Mouse (Mus musculus): ENCODE measurements around the gene Mrpl14. TPM values are rescaled to one million over a fixed set of nuclear protein-coding genes. Genes with fewer than 3 reads are reported as not detected.

Mrpl14 gene
- polyA plus RNA-seq, 1 experiment from 2014 or later = 129 TPM

DNA sequence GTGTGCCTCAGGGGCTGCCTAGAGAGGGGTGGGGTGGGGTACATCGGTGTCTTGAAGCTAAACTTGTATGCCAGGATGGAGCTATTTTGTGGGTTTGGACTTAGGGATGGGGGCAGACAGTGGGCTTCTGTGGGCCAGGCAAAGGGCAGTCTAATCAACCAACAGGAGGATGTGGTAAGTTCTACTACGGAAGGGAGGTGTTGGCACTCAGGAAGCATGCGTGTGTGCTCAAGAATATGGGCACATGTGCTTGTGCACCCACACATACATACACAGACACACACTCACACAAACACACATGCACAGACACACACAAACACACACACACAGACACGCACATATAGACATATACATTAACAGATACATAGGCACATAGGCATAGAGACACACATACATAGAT, 61.2 kb downstream of the Mrpl14 start:
- no peak overlapping the region for H3K27ac ChIP-seq (ENCODE audit: low read depth, low read length)
- H3K9ac ChIP-seq (replicated peaks; ENCODE audit: low read depth, low read length) = no peak overlapping the region
- WGBS = 95% methylated on average over 4 of the region's 4 CpGs
- no peak overlapping the region for H3K4me3 ChIP-seq (ENCODE audit: low read depth, low read length)
- H3K9me3 ChIP-seq (ENCODE audit: control insufficient read depth, low read length) = no peaks in the 10 kb centered on the region
- no peaks in the 10 kb centered on the region for H3K36me3 ChIP-seq (ENCODE audit: control insufficient read depth, insufficient read depth, low read length)
- ATAC-seq (ENCODE audit: low read depth) = no peak
- H3K4me1 ChIP-seq (ENCODE audit: control insufficient read depth, insufficient read depth, low read length) = no peaks in the 10 kb centered on the region
- no peaks in the 10 kb centered on the region for H3K27me3 ChIP-seq (ENCODE audit: control insufficient read depth, insufficient read depth, low read length)
- no peak overlapping the region for H3K4me2 ChIP-seq (ENCODE audit: low read depth, low read length)

Other genes starting within 250 kb of the Mrpl14 start
- gene Spats1, start 210.9 kb upstream of the Mrpl14 start, polyA plus RNA-seq (2014; fragmentation: Nextera tagmentation; extraction: Ambion mirVana) = 2.6 and 2.8 TPM in 2 replicates
- gene Aars2, start 179.5 kb upstream of the Mrpl14 start, polyA plus RNA-seq (2014; fragmentation: Nextera tagmentation; extraction: Ambion mirVana) = 14.0 and 15.3 TPM in 2 replicates
- gene Tcte1, start 162.9 kb upstream of the Mrpl14 start, polyA plus RNA-seq (2014; fragmentation: Nextera tagmentation; extraction: Ambion mirVana) = 3.2 and 4.2 TPM in 2 replicates
- gene Tmem151b, start 136.6 kb upstream of the Mrpl14 start, polyA plus RNA-seq (2014; fragmentation: Nextera tagmentation; extraction: Ambion mirVana) = 14.3 and 15.0 TPM in 2 replicates
- 4.2 and 4.9 TPM in 2 replicates for gene Nfkbie, start 130.6 kb upstream of the Mrpl14 start, polyA plus RNA-seq (2014; fragmentation: Nextera tagmentation; extraction: Ambion mirVana)
- 72.2 and 79.3 TPM in 2 replicates for gene Slc35b2, start 122.4 kb upstream of the Mrpl14 start, polyA plus RNA-seq (2014; fragmentation: Nextera tagmentation; extraction: Ambion mirVana)
- gene Hsp90ab1, start 113.1 kb upstream of the Mrpl14 start, polyA plus RNA-seq (2014; fragmentation: Nextera tagmentation; extraction: Ambion mirVana) = 1,278 and 1,406 TPM in 2 replicates
- gene Slc29a1, start 86.7 kb upstream of the Mrpl14 start, polyA plus RNA-seq (2014; fragmentation: Nextera tagmentation; extraction: Ambion mirVana) = 29.1 and 35.9 TPM in 2 replicates
- gene Mymx, start 84.2 kb upstream of the Mrpl14 start, polyA plus RNA-seq (2014; fragmentation: Nextera tagmentation; extraction: Ambion mirVana) = 0.44 and 1.0 TPM in 2 replicates
- gene Capn11, start 27.0 kb upstream of the Mrpl14 start, polyA plus RNA-seq (2014; fragmentation: Nextera tagmentation; extraction: Ambion mirVana) = 3.4 TPM in 1 of 2 replicates, not detected in the other
- gene Tmem63b, start 583 bp downstream of the Mrpl14 start, polyA plus RNA-seq (2014; fragmentation: Nextera tagmentation; extraction: Ambion mirVana) = 108 and 117 TPM in 2 replicates
- gene 1600014C23Rik, start 47.5 kb downstream of the Mrpl14 start, polyA plus RNA-seq (2014; fragmentation: Nextera tagmentation; extraction: Ambion mirVana) = not detected in 2 replicates